Mouse (Mus musculus): ENCODE results near the gene St3gal2. TPM values are rescaled to one million over a fixed set of nuclear protein-coding genes. Genes with fewer than 3 reads are reported as not detected.
"Not testable (repeated sequence)": the region's sequence is repeated elsewhere in the genome, so short reads cannot be mapped to it uniquely, and the experiment has no call there.

Gene St3gal2
- total and polyA plus RNA-seq, 2 experiments from 2014 or later, result 9.9 to 12.6 TPM

DNA sequence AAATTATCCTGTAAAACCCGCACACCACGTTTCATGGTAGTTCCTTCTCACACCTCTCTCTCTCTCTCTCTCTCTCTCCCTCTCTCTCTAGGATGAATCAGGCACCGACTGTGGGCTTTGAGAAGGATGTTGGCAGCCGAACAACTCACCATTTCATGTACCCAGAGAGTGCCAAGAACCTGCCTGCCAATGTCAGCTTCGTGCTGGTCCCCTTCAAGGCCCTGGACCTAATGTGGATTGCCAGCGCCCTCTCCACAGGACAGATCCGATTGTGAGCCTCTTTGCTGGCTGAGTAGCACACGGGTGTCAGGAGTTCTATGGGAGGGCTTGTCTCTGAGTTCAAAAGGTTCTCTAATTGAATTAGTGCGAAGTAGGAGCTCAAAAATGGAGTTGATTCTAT lies 47.6 kb downstream of the St3gal2 start:
- ATAC-seq (ENCODE audit: insufficient read depth, low read depth) (no peak), DNase-seq (ENCODE audit: low spot score) (no peak)
- Histone ChIP-seq H3K9ac (replicated peaks; ENCODE audit: low read depth, low read length) (no peak overlapping the region), H3K4me1 (ENCODE audit: control insufficient read depth, insufficient read depth) (peaks cover 25% of the 10 kb centered on the region), H3K27ac (ENCODE audit: low read depth) (no peak overlapping the region), H3K4me2 (ENCODE audit: low read depth, low read length) (no peak overlapping the region), H3K9me3 (replicated peaks; ENCODE audit: control insufficient read depth, low read length) (no peaks in the 10 kb centered on the region), H3K36me3 (replicated peaks; ENCODE audit: control insufficient read depth, insufficient read depth, low read length) (peaks cover 22% of the 10 kb centered on the region), H3K27me3 (ENCODE audit: control insufficient read depth, insufficient read depth, low read length) (no peaks in the 10 kb centered on the region), H3K4me3 (ENCODE audit: low read depth, low read length) (no peak overlapping the region)
- TF ChIP-seq EP300 (IDR thresholded peaks at IDR 0.05; ENCODE audit: low read depth) (no peak), CTCF (IDR thresholded peaks at IDR 0.05; ENCODE audit: low read depth) (no peak)
- WGBS, result 76% methylated on average over 9 of the region's 9 CpGs

DNA sequence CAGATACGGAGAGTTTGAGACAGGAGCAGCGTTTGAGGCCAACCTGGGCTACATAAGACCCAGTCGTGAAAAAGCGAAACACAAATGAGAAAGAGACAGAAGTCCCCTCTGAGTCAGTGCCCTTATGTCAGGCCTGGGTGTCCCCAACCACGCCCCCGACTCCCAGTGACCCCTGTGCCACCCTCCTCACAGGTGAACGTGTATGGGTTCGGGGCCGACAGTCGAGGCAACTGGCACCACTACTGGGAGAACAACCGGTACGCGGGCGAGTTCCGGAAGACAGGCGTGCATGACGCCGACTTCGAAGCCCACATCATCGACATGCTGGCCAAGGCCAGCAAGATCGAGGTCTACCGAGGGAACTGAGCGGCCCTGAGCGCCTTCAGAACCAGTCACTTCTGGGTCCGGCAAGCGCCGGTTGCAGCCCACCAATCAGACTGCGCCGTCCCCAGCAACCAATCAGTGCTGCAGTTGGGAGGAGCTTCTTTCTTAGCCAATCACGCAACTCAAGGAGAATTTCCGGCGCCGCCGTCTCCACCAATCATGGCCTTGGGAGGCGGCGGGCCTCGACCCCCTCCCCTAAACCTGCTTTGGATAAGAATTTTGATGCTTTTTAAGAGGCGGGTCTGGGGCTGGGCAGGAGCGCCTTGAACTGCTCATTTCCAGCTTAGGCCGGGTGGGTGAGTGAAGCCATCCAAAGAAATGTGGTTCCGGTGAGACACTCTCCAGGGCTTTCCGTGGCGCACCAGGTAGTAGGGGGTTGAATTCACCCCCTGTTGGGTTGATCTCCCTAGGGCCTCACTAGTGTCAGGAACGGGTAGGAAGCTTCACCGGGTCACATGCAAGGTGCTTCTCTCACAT lies 50.4 kb downstream of the St3gal2 start:
- Histone ChIP-seq H3K4me1 (ENCODE audit: control insufficient read depth, insufficient read depth) (peaks cover 21% of the 10 kb centered on the region), H3K9me3 (replicated peaks; ENCODE audit: control insufficient read depth, low read length) (no peaks in the 10 kb centered on the region), H3K27ac (ENCODE audit: low read depth) (peak overlapping the region; percentile 49; the same call in 1 of the 2 replicates), H3K9ac (replicated peaks; ENCODE audit: low read depth, low read length) (peak overlapping the region; percentile 44), H3K36me3 (replicated peaks; ENCODE audit: control insufficient read depth, insufficient read depth, low read length) (peaks cover 20% of the 10 kb centered on the region), H3K4me3 (ENCODE audit: low read depth, low read length) (peak overlapping the region; percentile 62), H3K4me2 (ENCODE audit: low read depth, low read length) (peak overlapping the region; percentile 88), H3K27me3 (ENCODE audit: control insufficient read depth, insufficient read depth, low read length) (no peaks in the 10 kb centered on the region)
- 7% methylated on average over 45 of the region's 45 CpGs for WGBS
- ATAC-seq (ENCODE audit: insufficient read depth, low read depth) (peak; percentile 87), DNase-seq (ENCODE audit: low spot score) (peak; percentile 95)
- TF ChIP-seq EP300 (IDR thresholded peaks at IDR 0.05; ENCODE audit: low read depth), result peak; percentile 26; the same call in 1 of the 2 replicates
- TF ChIP-seq CTCF (IDR thresholded peaks at IDR 0.05; ENCODE audit: low read depth), result no peak

DNA sequence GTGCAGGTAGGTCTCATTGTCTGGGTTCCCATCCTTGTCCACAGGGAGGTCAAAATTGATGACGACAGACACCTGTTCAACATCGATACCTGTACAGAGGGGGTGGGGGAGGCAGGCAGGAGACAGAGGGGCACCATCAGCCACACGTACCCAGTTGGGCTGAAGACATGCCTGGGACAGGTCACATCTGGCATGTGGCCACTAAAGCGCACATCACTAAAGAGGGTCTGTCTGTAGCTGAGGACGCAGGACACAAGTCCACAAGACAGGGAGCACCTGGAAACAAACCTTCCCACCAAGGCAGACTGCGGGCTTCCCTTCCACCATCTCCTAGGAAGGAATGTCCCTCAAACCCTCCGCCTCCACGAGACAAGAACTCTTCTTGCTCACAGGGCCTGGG lies 56.8 kb downstream of the St3gal2 start:
- H3K27me3 ChIP-seq (ENCODE audit: control insufficient read depth, insufficient read depth, low read length), result not testable (repeated sequence)
- H3K36me3 ChIP-seq (replicated peaks; ENCODE audit: control insufficient read depth, insufficient read depth, low read length), result peaks cover 41% of the 10 kb centered on the region

DNA sequence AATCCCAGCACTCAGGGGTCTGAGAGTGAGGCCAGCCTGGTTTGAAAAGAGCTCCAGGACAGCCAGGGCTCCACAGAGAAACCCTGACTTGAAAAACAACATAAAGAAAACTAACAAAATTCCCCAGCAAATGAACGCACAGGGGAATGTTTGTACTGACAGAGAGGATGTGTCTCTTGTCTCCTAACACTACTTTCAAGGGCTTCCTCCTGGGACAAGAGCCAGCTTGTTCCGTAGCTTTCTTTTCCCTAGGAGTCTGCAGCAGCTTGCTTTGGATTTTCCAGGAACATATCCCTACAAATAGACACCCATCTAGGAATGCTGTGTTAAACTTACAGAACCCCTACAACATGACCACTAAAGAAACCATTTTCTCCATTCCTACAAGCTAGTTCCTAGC lies 58.3 kb downstream of the St3gal2 start:
- not testable (repeated sequence) for H3K4me1 ChIP-seq (ENCODE audit: control insufficient read depth, insufficient read depth); ATAC-seq (ENCODE audit: insufficient read depth, low read depth); DNase-seq (ENCODE audit: low spot score); H3K9me3 ChIP-seq (replicated peaks; ENCODE audit: control insufficient read depth, low read length); H3K9ac ChIP-seq (replicated peaks; ENCODE audit: low read depth, low read length); H3K27me3 ChIP-seq (ENCODE audit: control insufficient read depth, insufficient read depth, low read length); H3K4me2 ChIP-seq (ENCODE audit: low read depth, low read length); H3K27ac ChIP-seq (ENCODE audit: low read depth); H3K4me3 ChIP-seq (ENCODE audit: low read depth, low read length)
- 56% methylated on average over 2 of the region's 2 CpGs for WGBS
- H3K36me3 ChIP-seq (replicated peaks; ENCODE audit: control insufficient read depth, insufficient read depth, low read length), result peaks cover 56% of the 10 kb centered on the region

More for the DNA sequence above, 56.8 kb downstream of the St3gal2 start:
- H3K4me3 ChIP-seq (ENCODE audit: low read depth, low read length); H3K27ac ChIP-seq (ENCODE audit: low read depth); DNase-seq (ENCODE audit: low spot score); H3K4me1 ChIP-seq (ENCODE audit: control insufficient read depth, insufficient read depth); H3K9ac ChIP-seq (replicated peaks; ENCODE audit: low read depth, low read length); H3K4me2 ChIP-seq (ENCODE audit: low read depth, low read length); H3K9me3 ChIP-seq (replicated peaks; ENCODE audit: control insufficient read depth, low read length); ATAC-seq (ENCODE audit: insufficient read depth, low read depth): not testable (repeated sequence)
- WGBS, result 90% methylated on average over 8 of the region's 8 CpGs

DNA sequence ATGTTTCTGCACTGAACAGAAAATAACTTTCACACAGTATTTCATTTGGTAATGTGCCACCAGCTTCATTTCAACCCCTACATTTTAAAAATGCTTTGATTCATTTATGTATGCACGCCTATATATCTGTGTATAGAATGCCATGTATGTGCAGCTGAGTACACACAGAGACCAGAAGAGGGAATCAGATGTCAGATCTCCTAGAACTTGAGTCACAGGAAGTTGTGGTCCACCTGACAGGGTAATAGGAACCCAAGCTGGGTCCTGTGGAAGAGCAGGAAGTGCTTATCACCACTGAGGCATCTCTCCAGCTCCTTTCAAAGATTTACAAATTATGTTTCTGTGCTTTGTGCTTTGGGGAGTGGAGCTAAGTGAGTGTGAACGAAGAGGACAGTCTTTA lies 61.6 kb downstream of the St3gal2 start:
- H3K4me3 ChIP-seq (ENCODE audit: low read depth, low read length), result no peak overlapping the region
- H3K9me3 ChIP-seq (replicated peaks; ENCODE audit: control insufficient read depth, low read length), result no peaks in the 10 kb centered on the region
- no peaks in the 10 kb centered on the region for H3K27me3 ChIP-seq (ENCODE audit: control insufficient read depth, insufficient read depth, low read length)
- DNase-seq (ENCODE audit: low spot score) (no peak), ATAC-seq (ENCODE audit: insufficient read depth, low read depth) (no peak)
- no peaks in the 10 kb centered on the region for H3K4me1 ChIP-seq (ENCODE audit: control insufficient read depth, insufficient read depth)
- TF ChIP-seq CTCF (IDR thresholded peaks at IDR 0.05; ENCODE audit: low read depth) (no peak), EP300 (IDR thresholded peaks at IDR 0.05; ENCODE audit: low read depth) (no peak)
- H3K9ac ChIP-seq (replicated peaks; ENCODE audit: low read depth, low read length), result no peak overlapping the region
- H3K36me3 ChIP-seq (replicated peaks; ENCODE audit: control insufficient read depth, insufficient read depth, low read length), result peaks cover 68% of the 10 kb centered on the region
- H3K27ac ChIP-seq (ENCODE audit: low read depth), result no peak overlapping the region
- no peak overlapping the region for H3K4me2 ChIP-seq (ENCODE audit: low read depth, low read length)
- 81% methylated on average over 2 of the region's 2 CpGs for WGBS
